Mouse (Mus musculus): ENCODE data around the gene Epsti1. TPM values are rescaled to one million over a fixed set of nuclear protein-coding genes. Genes with fewer than 3 reads are reported as not detected.

Epsti1 gene
- polyA plus RNA-seq, 1 experiment from 2014 or later: not detected

DNA sequence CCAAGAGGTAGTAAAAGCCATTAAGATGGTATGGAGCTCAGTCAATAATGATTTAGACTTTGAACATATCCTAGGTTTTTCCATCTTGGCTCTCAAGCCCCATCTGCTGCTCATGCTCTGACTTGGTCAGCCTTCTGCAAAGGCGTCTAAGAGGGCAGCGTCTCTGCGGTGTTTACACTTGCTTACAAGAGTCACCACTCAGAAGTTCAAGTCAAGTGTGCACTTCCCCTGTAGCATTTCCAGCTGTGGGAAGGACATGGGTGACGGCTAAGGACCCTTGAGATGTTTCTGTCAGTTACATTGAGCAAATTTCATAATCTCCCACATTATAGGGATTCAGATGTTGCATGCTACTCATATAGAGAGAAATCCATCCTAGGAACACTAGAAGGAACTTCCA, 144.6 kb downstream of the Epsti1 start:
- Histone ChIP-seq H3K4me3 (ENCODE audit: low read depth, low read length) (no peak overlapping the region), H3K36me3 (ENCODE audit: control insufficient read depth, insufficient read depth, low read length) (no peaks in the 10 kb centered on the region), H3K9ac (ENCODE audit: low read depth, low read length) (no peak overlapping the region), H3K27ac (ENCODE audit: low read length) (no peak overlapping the region), H3K27me3 (ENCODE audit: control insufficient read depth, insufficient read depth, low read depth, low read length) (no peaks in the 10 kb centered on the region), H3K4me2 (ENCODE audit: low read length) (no peak overlapping the region), H3K9me3 (replicated peaks; ENCODE audit: control insufficient read depth, low read length, poor library complexity, severe bottlenecking) (no peaks in the 10 kb centered on the region), H3K4me1 (ENCODE audit: control insufficient read depth, insufficient read depth, low read length) (no peaks in the 10 kb centered on the region)
- 88% methylated on average over 4 of the region's 4 CpGs for WGBS
- no peak for ATAC-seq

Other genes with a start within 250 kb of the Epsti1 start
- gene Dnajc15, start 29.1 kb upstream of the Epsti1 start, polyA plus RNA-seq (2015; fragmentation: Nextera tagmentation; extraction: Ambion mirVana): 79.3 and 90.1 TPM in 2 replicates
- gene Fam216b, start 184.8 kb downstream of the Epsti1 start, polyA plus RNA-seq (2015; fragmentation: Nextera tagmentation; extraction: Ambion mirVana): 1.3 and 3.8 TPM in 2 replicates